Mouse (Mus musculus): Measurements from ENCODE around the gene Nav3. TPM values are rescaled to one million over a fixed set of nuclear protein-coding genes. Genes with fewer than 3 reads are reported as not detected.

Nav3 gene
- not detected for polyA plus RNA-seq (2014; fragmentation: Illumina TruSeq; extraction: RNeasy Lipid Tissue Mini Kit (QIAGEN cat#74804); ENCODE audit: low read depth, low replicate concordance)

DNA sequence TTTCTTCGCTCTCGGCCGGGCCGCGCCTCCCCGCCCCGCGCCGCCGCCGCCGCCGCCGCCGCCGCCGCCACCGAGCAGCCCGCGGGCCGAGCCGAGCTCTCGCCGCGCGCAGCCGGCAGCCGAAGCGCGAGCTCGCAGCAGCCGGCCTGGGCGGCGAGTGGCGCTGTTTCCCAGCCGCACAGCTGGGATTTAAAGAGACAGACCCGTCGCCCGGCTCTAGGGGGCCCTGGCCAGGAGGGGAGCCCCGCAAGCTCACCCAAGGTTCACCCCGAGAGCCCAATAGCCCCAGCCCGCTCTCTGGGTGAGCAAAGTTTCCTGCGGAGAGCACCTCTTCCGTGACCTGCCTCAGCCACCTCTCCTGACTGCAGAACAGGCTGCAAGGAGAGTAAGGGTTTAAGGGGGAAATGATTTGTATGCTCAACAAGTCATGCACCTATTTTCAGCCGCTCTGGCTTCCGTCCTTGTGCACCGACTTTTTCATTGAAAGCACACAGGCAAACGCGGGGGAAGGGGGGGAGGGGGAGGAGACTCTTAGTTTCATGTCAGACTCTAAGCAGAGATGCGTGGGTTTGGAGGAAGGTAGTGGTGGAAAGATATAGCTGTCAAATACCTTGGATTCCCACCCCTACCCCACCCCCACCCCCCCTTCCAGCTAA lies at the start of gene Nav3:
TSS of gene Nav3 (minus strand) at position 367 of the 656 bp plus-strand sequence.

Measured in liver, adult 10 weeks (tissue).